Mouse (Mus musculus): Measurements from ENCODE around the gene Tpx2.
A peak's percentile ranks its signal among the peaks of the same experiment; 100 is the strongest.

The Tpx2 gene

DNA sequence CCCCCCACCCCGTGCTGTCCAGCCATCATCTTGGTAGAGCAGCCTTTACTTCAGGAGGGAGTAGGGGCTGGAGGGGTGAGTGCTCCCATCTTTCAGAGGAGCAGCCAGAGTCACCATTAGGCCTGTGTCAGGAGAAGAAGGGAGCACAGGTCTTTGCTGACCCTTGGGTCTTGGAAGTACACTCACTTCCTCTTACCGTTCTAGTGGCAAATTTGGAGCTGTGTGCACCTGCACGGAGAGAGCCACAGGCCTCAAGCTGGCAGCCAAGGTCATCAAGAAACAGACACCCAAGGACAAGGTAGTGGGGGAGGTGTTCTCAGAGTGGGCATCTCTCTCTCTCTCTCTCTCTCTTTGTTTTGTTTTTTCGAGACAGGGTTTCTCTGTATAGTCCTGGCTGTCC lies 67.7 kb downstream of the Tpx2 start:
- DNase-seq (ENCODE audit: low spot score) = no peak

GRCm38 (mm10) chr2:152916111-152916510 lies 68.3 kb downstream of the Tpx2 start:
- DNase-seq (ENCODE audit: low spot score) = no peak

GRCm38 (mm10) chr2:152917671-152918070 lies 69.9 kb downstream of the Tpx2 start:
- no peak for DNase-seq (ENCODE audit: low spot score)

DNA sequence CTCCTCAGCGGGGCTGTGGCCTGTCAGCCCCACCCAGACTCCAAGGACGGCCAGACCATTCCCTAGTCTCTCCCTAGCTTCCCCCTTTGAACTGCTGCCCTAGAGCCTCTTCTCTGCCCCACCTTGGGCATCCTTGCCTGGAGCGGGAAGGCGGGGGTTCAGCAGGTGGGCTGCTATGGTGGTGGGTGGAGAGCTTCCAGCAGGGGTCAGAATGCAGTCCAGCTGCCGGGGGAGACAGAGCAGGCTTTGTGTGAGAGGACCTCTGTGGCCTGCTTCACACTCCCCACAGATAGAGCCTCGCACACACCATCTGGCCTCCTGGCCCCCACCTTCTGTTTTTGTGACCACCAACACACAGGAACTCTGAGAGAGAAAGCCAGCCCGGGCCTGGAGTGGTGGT lies 74.6 kb downstream of the Tpx2 start:
- no peak for DNase-seq (ENCODE audit: low spot score)

DNA sequence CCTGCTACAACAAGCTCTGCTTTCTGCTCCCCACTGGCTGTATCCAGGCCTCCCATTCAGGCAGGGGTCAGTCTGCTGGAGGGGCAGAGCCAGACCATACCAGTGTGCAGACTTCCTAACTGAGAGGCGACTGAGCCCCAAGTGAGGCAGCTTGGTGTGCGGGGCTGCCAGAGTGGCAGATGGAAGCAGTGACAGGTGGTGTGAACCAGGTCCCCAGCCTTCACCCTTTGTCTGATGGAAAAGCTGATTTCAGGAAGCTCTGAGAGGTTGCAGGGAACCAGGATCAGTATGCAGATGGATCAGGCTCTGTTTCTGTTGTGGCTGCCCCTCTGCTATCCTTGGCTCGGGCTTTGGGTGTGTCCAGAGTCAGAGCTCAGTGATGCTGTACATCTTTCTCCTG lies 75.9 kb downstream of the Tpx2 start:
- no peak for DNase-seq (ENCODE audit: low spot score)

DNA sequence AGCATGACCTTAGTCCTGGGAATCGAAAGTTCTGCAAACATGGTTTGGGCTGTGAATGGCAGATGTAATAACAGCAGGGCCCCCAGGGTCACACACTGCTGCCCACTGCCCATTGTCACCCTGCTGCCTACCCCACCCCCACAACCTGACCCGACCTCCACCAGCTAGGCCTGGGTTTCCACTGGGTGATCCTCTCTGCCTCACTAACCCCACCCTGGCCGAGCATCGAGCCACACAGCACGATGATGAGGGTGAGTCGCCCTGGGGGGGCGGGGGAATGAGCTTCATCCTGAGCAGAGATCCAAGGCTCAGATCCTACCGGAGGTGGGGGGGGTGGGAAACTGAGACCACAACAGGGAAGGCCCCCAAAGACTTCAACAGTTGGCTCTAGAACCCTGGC lies 76.4 kb downstream of the Tpx2 start:
- DNase-seq (ENCODE audit: low spot score) = no peak

- DNase-seq (ENCODE audit: low spot score) = no peak
These were observed 76.8 kb downstream of the Tpx2 start for GRCm38 (mm10) chr2:152924543-152924942.

DNA sequence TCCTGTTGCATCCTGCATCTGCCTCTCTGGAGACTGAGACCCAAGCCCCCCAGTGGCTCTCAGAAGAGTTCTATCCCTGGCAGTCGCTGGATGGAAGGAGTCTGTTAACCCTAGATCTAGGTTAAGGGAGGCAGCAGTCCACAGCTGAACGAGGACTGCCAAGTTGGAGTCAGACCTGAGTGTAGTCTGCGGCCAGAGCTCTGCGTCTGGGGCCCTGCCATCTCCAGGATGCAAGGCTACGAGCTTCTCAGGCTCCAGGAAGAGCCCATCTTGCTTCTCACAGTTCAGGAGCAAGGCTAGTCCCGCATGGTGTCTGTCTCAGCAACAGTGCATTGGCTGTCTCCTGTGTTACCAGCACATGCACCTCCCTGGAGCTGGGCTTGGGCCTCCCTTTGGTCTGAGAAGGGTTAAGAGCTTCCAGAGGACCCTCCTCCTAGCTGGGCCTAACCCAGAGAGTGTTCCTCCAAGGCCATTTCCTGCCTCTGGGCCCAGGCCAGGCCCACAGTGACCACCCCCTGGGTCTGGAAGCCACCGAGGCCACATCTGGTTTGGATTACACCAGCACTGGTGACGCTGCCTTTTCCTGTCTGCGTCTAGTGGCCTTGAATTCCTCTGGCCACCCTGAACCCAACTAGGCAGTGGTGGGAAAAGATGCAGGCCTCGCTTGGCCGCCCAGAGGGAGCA lies 77.6 kb downstream of the Tpx2 start:
- DNase-seq (ENCODE audit: low spot score) = peak; percentile 60

GRCm38 (mm10) chr2:152926896-152927295 lies 79.1 kb downstream of the Tpx2 start:
- no peak for DNase-seq (ENCODE audit: low spot score)

- no peak for DNase-seq (ENCODE audit: low spot score)
These were observed 79.6 kb downstream of the Tpx2 start for GRCm38 (mm10) chr2:152927371-152927770.

DNA sequence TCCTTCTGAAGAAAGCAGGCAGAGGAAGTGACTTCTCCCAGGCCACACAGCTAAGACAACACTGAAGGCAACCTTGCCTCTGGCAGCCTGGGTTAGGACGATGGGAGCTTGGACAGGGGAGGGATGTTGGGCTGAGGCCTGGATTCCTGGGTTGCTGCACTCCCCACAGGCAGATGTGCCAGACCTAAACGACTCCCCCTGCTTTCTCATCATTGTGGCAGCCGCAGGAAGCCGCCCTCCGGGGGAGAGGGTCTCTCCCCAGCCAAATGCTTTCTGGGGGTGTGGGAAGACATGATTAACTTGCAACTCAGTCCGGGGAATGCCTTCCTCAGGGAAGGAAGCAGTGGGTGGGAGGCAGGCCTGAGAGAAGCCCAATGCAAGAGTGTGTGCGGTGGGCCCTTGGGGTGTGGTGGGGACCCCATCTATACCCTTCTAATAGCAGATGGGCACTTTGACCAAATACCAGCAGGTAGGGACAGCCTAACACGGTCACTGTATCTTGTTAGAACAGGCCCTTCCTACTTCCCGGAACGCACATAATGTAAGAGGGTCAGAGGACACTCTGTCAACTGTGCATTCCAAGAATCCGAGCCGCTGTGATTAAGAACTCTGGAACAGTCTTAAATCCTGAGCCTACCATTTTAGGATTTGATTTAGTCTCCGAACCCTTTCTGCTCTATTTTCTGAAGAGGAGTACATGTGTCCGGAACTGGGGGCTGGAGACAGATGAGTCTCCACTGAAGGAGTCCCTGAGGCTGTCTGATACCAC lies 80.6 kb downstream of the Tpx2 start:
- DNase-seq (ENCODE audit: low spot score) = no peak

DNA sequence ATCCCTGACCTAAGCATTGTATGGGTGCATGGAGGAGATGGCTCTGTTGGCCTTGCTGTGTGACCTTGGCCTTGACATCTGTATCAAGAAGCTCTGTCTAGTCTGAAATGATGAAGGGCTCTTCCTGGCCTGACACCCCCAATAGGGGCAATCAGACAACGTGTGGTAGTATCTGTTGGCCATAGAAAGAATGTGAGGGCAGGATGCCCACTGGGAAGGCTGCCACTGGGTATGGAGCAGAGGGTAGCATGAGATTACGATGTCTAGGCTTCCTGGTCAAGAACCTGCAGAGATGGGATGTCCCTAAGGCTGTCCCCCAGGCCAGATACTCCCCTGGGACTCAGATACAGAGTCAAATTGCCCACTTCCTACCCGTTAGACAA lies 81.2 kb downstream of the Tpx2 start:
- DNase-seq (ENCODE audit: low spot score) = no peak

DNA sequence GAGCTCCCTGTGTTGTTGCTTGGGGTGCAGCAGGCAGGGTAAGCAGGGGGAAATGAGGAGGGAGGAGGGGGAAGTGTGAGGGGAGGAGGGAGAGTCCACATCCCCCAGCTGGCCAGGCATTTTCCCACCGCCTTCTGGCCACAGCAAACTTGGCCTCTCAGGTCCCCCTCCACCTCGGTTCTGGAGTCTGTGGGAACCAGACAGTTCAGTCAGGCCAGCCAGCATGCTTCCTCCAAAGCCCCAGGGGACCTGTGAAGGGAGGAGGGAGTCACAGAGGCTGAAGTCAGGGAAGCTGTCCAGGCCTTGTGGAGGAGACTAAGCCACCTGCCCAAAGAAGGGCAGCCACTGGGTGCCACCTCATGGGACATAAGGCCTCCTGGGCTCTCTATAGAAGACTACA lies 82.5 kb downstream of the Tpx2 start:
- no peak for DNase-seq (ENCODE audit: low spot score)

- DNase-seq (ENCODE audit: low spot score) = no peak
These were observed 83.8 kb downstream of the Tpx2 start for GRCm38 (mm10) chr2:152931456-152932160.

GRCm38 (mm10) chr2:152933048-152933447 lies 85.3 kb downstream of the Tpx2 start, which contains the start of gene Foxs1:
TSS of gene Foxs1 (minus strand) at chr2:152933208.
- no peak for DNase-seq (ENCODE audit: low spot score)

GRCm38 (mm10) chr2:152933614-152934013 lies 85.8 kb downstream of the Tpx2 start:
- peak; percentile 41 for DNase-seq (ENCODE audit: low spot score)

DNA sequence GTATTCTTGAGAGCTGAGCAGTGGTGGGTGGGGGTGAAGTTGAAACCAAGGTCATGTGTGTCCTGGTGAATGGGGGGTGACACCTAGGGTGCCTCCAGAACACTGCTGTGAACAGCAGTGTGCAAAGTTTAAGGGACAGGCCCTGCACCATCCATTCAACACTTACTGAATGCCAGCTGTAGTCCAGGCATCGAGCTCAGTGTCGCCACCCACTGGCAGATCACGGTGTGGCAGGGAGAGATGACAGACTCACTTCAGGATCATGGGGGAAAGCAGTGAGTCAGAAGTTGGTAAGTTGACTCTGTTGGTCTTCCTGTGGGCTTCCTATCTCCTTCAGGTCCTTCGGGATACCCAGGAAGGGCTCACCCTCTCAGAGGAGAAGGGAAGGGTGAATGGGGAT lies 92.1 kb downstream of the Tpx2 start:
- DNase-seq (ENCODE audit: low spot score) = no peak

- no peak for DNase-seq (ENCODE audit: low spot score)
These were observed 93.3 kb downstream of the Tpx2 start for GRCm38 (mm10) chr2:152941106-152941505.

- no peak for DNase-seq (ENCODE audit: low spot score)
These were observed 94.0 kb downstream of the Tpx2 start for GRCm38 (mm10) chr2:152941776-152942175.

- DNase-seq (ENCODE audit: low spot score) = no peak
These were observed 95.2 kb downstream of the Tpx2 start for GRCm38 (mm10) chr2:152942898-152943515.

GRCm38 (mm10) chr2:152943568-152943967 lies 95.8 kb downstream of the Tpx2 start:
- no peak for DNase-seq (ENCODE audit: low spot score)

DNA sequence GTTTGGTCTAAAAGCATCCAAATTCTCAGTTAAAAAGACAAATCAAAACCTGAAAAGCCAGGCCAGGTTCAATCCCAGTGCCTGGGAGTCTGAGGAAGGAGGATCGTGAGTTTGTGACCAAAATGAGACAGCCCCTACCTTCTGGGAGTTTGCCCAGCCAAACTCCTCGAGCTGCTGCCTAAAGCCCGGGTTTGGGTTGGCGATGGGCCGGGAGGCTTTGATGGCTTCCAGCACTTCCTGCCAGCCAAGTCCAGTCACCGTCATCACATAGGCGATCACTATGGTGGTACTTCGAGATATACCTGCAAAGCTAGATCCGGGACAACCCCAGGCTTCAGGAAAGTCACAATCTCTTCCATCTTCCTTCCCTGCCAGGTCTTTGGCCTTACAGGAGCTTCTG lies 96.2 kb downstream of the Tpx2 start:
- no peak for DNase-seq (ENCODE audit: low spot score)

Measured in yolk sac, embryonic 10.5 days (tissue).